In the genomic region with DNA sequence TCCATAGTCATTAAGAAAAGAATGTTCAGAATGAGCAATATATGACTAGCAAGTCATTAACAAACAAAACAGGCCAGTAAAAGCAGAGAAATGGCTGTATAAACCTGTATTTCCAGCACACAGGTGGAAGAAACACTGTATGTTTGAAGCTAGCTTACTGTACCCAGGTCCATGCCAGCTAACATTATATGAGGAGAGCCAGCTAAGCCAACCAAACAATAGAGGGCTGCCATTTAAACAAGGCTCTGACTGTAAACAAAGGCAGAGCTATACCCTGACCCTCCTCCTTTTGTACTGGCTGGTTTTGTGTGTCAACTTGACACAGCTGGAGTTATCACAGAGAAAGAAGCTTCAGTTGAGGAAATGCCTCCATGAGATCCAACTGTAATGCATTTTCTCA, we compare ENCODE assay signal across 10 mouse cellular contexts.
"Had no signal": no experiment of that assay in that cellular context is flagged by ENCODE, and none has a peak within 500 bp of the region (broad histone marks: within the 10 kb centered on the region; RNA-seq: fewer than 3 reads in every experiment).

No protein-coding gene starts in this region.

- DNase-seq: lung, embryonic 14.5 days; lung, postnatal 10 days; lung, postnatal 4 days; right cerebral cortex, postnatal 14 days; thymus, postnatal 14 days; thymus, postnatal 36 days had no signal

- H3K4me3 ChIP-seq: midbrain, embryonic 10.5 days; midbrain, embryonic 12.5 days; neural tube, embryonic 12.5 days; stomach, embryonic 15.5 days had no signal

- H3K36me3 ChIP-seq: midbrain, embryonic 10.5 days; midbrain, embryonic 12.5 days; neural tube, embryonic 12.5 days; stomach, embryonic 15.5 days had no signal

- H3K4me2 ChIP-seq: lung, embryonic 14.5 days; midbrain, embryonic 12.5 days; neural tube, embryonic 12.5 days; stomach, embryonic 15.5 days had no signal

- H3K27me3 ChIP-seq: midbrain, embryonic 12.5 days; neural tube, embryonic 12.5 days; stomach, embryonic 15.5 days had no signal
